Mouse (Mus musculus): ENCODE data around the gene Rerg.

GRCm38 (mm10) chr6:137064786-137065185 lies 105.5 kb downstream of the Rerg start:
- no peak for TF ChIP-seq GATA1 (IDR thresholded peaks at IDR 0.05; ENCODE audit: borderline replicate concordance, low read length)
- TF ChIP-seq FLI1 (IDR thresholded peaks at IDR 0.05; ENCODE audit: low read length), result no peak

Measured in megakaryocyte, embryonic 14.5 days (primary cell).